Mouse (Mus musculus): ENCODE measurements around the gene Scamp1. TPM values are rescaled to one million over a fixed set of nuclear protein-coding genes. Genes with fewer than 3 reads are reported as not detected.

Scamp1 gene
- total RNA-seq, 2 experiments from 2014 or later = 142 to 170 TPM

DNA sequence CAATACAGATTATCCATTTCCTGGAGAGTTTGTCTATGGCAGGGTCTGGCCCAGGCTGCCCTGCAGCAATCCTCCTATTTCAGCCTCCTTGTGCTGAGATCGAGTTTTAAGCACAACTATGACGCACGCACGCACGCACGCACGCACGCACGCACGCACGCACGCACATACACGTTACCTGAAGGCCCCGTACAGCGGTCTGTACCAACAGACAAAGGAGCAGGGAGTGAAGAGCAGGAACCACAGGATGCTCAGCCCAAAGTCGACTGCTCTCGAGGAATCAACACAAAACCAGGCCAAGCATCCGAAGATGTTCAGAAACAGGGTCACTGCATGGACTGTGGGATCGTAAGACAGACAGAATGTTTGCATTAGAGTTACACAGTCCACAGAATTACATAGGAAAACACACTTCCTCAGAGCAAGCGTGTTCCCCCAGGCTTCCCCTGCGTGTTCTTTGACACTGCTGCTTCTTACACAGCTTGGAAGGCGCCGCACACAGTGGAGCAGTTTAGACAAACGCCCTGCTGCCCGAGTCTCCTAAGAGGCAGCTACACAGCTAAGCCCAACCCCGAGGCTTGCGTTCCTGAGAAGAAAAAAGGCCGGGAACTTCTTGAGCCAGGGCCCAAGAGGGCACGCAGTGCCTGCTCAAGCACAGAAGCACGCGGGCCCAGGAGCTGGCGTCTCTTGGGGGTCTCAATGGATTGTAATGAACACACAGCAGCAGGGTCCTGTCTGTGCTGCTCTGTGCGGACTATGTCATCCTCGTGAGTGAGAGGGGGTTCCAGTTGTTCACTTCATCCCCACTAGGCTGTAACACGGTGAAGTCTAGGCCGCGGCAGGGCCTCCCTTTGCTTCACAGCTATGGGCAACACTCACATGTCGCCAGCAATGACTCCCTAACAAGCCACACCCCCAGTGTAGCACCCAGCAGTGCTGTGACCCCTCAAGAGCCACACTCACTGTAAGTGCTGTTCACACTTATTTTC lies 60.6 kb downstream of the Scamp1 start:
- DNase-seq (ENCODE audit: low spot score in 2 of 2) = no peak

DNA sequence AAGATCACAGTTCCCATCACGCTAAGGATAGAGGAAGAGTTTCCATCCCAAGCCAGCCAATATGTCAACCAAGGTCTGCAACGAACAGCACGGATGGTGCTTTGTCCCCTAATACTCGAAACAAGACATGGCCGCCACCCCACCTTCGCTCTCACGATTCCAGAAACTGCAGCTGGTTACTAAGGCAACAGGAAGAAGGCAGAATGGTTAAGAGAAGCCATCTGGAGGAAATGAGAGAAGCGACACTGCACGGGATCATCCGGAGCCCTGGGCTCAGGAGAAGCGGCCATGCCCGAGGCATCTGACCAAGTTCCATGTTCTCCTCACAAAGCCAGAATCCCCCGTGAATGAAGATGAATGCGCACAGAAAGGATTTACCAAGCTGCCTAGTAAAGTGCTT lies 62.0 kb downstream of the Scamp1 start:
- no peak for DNase-seq (ENCODE audit: low spot score in 2 of 2)

DNA sequence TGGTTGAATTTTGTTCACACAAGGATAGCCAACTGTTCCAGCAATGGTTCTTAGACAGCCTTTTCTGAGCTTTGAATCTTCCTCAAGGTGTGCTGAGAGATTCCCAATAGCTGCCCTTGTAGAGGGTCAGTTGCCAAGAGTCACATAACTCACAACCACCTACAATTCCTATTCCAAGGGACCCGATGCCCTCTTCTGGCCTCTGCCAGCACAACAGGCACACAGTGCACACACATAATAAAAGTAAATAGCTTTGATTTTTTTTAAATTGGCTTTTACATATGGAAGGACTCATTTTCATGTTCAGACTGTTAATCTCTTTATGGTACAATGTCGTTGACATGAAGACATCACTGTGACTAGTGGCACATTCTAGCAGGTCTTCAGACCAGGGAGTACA lies 72.9 kb downstream of the Scamp1 start:
- DNase-seq (ENCODE audit: low spot score in 2 of 2) = no peak

DNA sequence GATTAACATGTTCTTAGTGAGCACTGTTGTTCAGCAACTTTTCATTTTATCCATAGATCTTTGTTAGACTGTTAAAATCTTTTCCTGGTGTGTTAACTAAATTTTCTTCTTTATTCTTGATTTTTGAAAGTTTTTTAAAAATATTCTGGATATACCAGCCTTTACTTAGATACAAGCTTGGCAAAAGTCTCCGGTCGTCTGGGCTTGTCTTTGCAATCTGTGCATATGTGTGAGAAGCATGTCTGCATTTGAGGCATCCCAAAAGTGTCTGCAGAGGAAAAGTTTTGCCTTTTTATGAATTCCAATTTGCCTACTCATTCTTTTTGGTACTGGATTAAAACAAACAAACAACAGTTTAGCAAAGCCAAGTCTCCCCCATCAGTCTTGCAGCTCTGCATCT lies 73.5 kb downstream of the Scamp1 start:
- no peak for DNase-seq (ENCODE audit: low spot score in 2 of 2)

DNA sequence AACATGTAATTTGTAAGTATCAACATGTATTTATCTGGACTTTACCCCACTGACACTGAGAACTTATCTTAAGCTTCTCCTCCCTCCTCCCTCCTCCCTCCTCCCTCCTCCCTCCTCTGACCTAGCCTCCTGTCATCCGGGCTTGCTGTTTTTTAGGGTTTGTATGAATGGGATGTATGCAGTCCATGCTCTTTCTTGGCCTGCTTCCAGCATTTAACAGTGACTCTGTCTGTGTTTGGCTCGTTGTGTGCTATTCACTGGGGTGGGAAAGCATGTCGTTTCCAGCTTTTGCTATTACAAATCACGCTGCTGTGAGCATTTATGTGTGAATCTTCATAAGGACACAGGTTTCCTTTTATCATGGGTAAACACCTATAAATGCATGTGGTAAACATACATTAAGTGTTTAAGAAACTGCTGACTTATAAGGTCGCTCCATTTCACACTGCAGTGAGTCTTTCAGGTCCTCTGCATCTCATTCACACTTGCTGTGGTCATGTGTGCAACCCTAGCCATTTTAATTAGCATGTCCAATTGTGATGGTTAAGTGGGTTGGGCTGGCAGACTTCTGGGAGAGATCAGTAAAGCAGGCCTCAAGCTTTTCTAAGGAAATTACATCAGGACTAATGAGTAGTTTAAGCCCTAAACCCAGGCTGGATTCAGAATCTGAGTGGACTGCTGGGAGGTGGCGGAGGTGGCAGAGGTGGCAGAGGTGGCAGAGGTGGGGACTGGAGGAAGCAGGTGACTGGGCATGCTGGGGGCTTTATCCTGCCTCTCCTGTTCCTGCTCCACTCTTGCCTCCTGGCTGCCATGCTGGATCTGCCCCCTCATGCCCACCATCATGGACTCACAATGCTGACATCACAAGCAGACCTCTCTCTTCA lies 74.2 kb downstream of the Scamp1 start:
- DNase-seq (ENCODE audit: low spot score in 2 of 2) = no peak

DNA sequence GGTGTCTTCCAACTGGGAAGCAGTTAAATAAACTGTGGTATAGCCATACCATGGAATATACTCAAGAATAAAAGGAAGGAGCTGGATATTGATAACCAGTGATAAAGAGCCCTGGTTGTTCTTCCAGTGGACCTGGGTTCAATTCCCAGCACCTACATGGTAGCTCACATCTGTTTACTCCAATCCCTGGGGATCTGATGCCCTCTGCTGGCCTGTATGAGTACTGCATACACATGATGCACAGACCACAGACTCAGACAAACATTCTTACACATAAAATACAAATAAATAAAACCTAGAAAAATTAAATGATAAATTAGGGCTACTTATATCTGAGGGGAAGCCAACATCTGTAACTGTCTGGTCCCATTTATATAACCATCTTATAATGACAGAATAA lies 76.8 kb downstream of the Scamp1 start:
- no peak for DNase-seq (ENCODE audit: low spot score in 2 of 2)

DNA sequence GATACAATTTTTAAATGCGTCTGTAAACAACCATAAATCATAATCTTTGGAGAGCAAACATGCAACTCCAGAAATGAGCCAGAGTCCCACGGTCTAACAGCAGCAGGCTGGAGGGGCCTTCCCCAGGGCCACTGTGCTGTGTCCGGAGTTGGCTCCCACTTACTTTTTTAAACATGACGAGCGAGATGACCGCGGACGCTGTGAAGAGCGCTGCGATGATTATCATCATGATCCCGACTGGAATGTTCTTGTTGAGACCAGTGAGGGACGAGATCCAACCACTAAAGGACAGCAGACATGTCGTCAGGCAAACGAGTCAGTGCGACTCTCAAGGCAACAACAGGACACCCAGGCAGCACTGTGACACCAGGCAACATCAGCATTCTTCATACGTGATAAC lies 77.7 kb downstream of the Scamp1 start:
- no peak for DNase-seq (ENCODE audit: low spot score in 2 of 2)

DNA sequence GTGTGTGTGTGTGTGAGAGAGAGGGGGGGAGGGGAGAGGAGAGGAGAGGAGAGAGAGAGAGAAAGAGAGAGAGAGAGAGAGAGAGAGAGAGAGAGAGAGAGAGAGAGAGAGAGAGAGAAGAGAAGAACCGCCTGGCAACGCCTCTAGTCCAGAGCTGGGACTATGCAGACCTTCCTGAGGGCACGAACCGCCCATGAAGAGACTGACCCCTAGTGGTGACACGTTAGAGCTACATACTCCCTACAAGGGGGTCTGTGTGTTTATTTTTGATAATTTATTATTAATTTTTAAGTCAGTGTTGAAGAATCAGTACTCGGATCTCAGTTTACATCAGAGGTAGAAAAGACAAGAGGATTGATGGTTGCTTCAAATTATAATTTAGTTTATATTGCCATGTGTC lies 80.4 kb downstream of the Scamp1 start:
- no peak for DNase-seq (ENCODE audit: low spot score in 2 of 2)

DNA sequence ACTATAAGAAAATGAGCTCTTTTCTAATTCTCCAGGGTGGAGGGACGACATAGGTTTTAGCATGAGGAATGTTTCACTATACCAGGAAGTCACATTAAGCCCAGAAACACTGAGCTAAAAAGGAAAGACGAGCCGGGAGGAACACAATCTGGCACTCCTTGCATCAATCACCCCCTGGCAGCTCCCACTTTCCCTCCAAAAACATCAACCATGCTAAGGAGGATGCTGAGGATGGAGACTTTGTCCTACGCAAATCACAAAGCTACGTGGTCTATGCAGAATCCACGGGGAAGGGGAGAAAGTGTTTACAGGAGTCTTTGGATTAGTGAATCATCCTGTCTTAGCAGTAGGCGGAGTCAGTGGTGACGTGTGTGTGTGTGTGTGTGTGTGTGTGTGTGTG lies 85.8 kb downstream of the Scamp1 start:
- DNase-seq (ENCODE audit: low spot score in 2 of 2) = no peak

DNA sequence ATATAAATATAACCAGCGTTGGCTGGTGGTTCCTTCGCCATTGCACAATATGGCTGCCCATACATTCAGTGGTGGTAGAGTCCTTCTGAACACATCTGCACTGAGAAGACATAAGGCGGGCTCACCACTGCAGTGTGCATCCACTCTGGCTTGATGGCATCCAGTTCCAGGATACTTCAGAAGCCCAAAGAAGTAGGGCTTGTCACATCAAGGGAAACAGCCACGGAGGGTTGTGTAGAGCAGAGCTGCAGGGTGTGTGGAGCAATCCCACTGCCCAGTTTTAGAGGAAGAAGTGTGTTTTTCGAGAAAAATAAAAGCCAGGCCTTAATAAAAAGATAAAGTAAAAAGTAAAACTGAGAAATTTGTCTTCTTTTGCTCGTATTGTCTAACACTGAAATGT lies 87.0 kb downstream of the Scamp1 start:
- no peak for DNase-seq (ENCODE audit: low spot score in 2 of 2)

DNA sequence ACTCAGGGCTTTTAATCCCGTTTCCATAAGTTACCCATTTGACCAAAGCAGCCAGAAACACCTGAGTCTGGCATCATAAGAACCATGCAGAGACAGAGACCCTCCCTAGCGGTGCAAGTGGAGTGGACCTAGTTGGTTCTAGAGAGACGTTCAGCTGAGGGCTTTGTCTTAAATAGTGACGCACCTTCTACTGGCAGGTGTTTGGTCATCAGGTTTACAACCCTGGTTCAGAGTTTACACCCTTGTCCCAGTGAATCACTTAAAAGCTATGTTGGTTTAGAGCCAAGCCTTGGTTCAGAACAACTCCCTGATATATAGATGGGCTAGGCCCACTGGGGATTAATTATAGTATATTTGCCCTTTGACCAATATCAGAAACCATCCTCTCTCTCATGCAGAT lies 92.4 kb downstream of the Scamp1 start:
- no peak for DNase-seq (ENCODE audit: low spot score in 2 of 2)

DNA sequence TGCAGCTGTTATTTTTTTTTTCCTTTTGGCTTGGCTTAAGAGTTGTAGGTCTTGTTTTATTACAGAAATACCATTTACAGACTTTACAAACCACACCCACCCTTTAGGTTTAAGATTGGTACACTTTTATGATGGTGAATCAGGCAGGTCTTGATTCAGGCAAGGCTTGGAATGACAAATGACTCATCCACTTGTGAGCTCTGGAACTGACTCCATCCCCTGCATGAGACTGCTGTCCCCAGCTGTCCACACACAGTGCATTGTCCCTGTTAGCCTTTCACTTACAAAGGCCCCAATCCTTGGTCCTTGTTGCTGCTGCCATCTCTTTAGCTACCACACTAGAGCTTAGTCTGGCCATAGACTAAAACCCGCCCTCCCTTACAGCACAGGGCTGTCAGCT lies 95.3 kb downstream of the Scamp1 start:
- DNase-seq (ENCODE audit: low spot score in 2 of 2) = no peak

DNA sequence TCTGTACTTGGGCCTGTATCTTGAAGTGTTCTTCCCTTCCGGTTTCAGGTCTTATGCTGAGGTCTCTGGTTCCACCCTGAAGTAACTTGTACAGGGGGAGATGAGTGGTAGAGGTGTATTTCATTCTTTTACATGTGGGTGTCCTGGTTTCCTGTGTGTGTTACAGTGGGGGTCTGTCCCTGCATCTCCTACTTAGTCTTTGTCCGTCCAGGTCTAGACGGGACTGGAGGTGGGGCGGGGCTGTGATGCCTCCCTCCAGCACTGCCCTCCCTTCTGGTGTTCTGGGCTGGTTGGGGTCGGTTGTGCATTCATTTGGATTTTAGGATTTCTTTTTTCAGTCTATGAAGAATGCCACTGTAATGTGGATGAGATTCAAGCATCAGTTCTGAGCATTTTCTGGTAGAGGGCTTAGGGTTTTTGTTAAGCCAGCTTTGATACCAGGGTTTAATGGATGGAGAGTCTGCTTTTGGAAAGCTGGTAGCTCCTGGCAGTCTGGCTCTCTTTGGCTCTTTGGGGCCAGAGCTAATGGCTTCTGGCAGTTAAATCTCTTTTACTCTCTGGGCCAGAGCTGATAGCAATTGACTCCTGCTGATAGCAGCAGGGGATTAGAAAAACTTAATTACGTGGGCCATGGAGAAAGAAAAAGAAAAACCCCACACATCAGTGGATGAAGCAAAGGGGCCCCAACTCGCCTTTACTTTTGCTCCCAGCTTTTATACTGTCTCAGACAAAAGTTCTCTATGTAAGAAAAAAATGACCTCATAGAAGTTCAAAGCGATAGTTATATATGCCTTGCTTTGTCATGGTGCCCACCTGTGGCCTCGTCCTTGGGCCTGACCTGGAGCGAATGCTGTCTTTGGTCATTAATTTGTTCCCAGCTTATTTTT lies 97.2 kb downstream of the Scamp1 start:
- DNase-seq (ENCODE audit: low spot score in 2 of 2) = no peak

DNA sequence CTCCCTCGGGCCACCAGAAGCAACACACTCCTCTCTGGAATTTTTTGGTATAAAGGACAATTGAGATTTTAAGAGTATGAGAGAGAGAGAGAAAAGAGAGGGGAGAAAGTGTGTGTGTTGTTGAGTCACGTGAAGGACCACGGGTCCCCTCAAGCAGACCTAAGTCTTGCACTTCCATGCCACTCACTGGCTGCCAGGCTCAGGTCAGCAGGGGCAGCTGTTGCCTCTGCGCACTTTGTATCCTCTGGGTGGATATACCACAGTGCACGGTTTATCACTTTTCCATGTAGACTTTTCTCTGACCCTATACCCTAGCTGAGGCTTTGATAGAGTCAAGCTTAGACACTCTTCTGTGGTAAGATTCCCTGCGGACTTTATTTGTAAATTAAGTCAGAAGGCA lies 100.0 kb downstream of the Scamp1 start:
- no peak for DNase-seq (ENCODE audit: low spot score in 2 of 2)

DNA sequence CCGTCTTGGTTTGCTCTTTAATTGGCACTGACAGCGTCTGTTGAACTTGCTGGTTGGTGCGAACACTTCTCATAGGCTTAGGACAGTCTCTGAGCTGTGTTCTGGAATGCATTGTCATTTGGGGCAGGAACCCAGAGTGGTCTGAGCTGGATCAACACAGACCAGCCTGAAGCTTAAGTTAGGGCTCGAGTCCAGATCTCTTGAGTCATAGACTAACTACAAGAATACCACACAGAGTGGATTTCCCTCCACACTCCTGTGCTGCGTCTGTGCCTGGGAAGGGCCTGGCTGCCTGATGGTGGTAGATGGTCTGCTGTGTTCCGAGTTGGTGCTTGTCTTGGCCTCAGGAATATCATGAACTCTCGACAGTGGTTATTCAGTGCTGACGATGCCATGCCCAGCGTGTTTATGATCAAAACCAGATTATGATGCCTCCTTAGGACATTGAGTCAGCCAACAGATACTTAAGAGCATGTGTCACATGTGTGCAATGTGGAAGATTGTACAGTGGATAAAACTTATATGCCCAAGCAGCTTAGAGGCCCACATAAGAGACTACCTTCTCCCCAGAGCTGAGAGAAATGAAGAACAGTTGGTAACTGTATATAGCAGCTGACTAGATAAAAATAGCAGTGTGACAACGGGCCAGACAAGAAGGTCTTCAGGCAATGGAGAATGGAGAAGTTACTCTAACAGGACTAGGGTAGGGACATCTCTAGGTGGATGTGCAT lies 100.8 kb downstream of the Scamp1 start:
- no peak for DNase-seq (ENCODE audit: low spot score in 2 of 2)

DNA sequence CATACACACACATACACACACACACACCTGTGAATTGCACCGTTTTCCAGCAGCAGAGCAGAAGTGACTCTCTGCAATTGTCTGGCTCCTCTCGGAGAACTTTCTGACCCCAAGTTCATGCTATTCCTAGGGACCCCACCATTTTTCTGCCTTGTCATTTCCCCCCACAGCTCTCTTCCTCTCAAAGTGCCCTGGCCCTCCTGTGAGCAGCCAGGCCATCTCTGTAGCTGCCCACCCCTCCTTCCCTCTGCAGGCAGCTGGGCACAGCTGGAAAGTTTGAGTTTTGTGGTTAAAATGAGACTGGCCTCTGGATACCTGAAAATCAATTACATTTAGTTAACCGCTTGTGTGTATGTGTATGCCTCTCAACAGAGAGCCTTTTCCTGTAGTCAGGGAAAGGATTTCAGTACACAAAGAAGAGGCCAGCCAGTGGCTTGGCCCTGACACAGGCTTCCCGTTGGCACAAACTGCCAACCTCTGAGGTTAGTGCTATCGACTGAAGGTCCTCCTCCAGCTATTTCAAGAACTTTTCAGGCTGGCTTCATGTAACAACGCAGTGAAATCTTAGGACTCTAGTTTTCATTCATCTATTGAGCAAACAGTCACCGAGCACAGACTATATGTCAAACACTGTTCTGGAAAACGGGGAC lies 102.2 kb downstream of the Scamp1 start:
- DNase-seq (ENCODE audit: low spot score in 2 of 2) = no peak

DNA sequence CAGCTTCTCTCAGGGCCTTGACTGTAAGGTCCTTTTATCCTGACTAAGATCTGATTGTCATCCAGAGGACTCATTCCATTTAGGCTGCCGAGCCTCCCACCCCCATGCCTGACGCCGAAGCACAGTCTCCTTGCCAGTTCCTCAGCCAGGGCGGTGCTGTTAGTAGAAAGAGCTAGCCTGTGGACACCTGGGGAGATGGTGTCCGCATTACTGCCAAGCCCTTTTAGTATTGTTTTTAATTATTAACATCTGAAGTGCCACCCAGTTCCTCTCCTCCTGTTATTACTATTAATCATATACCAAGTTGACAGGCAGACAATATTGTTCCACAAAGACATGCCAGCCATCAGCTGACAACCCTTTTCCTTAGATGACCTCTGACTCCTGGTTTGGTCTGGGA lies 103.6 kb downstream of the Scamp1 start:
- DNase-seq (ENCODE audit: low spot score in 2 of 2) = no peak

DNA sequence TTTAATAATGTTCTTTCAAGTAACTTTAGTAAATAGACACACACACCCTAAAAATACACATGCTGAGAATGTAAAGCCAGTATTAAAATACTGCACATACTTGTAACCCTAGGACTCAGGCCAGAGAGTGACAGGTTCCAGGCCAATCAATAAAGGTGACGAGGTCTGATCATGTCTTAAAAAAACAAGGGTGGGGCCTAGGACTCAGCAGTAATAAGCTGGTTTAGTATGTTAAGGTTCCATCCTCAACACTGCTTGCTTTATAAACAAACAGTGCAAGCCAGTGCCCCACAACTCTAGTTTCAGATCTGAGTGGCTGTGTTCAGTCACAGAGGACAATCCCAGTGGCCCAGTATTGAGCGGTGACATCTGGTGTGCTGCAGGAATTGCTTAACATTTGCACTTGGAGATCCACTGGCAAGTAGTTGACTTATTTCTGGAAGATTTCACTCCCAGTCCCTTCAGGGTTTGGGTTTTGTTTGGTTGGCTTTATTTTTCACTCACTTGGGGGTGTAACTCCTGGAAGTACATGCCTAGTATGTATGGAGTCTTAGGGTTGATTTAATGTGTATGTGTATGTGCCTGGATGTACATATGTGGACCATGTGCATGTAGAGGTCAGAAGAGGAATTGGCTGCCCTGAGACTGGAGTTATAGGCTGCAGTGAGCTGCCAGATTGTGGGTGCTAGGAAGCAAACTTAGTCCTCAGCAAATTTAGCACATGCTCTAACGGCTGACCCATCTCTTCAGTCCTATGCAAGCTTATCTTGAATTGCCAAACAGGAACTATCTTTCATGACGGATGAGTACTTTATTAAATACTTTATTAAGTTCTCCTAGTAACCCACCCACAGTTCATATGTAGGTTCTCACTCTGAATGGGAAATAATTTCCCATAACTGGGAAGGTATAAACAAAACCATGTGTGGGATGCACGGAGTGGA lies 104.9 kb downstream of the Scamp1 start:
- DNase-seq (ENCODE audit: low spot score in 2 of 2) = no peak
